Mouse (Mus musculus) liver, embryonic 13.5 days (tissue): ENCODE measurements around the gene Mctp2. TPM values are rescaled to one million over a fixed set of nuclear protein-coding genes. Genes with fewer than 3 reads are reported as not detected.

Experiments
- ATAC-seq: fragments of 200-750 bp; cut with Nextera tagmentation; 2 replicates; pipeline ENCODE4 v1.8.0; 2017; ENCODE audit warnings: low read depth, mild to moderate bottlenecking, moderate number of reproducible peaks, moderate library complexity
- DNase-seq: peaks from one replicate; pipeline ENCODE4 v3.0.0; 2022
- H3K27ac ChIP-seq: fragments of 300-500 bp; sonication (generic); 2 replicates; pipeline ENCODE4 v1.5.1; 2015; ENCODE audit warnings: moderate library complexity, mild to moderate bottlenecking, inconsistent platforms
- H3K27me3 ChIP-seq: fragments of 300-500 bp; sonication (generic); 2 replicates; pipeline ENCODE4 v1.6.1; 2015; ENCODE audit warnings: mild to moderate bottlenecking, inconsistent platforms
- H3K36me3 ChIP-seq: fragments of 300-500 bp; sonication (generic); 2 replicates; pipeline ENCODE4 v1.6.1; 2015; ENCODE audit warnings: mild to moderate bottlenecking, inconsistent platforms
- H3K4me1 ChIP-seq: fragments of 300-500 bp; sonication (generic); replicated peaks from 2 replicates; pipeline ENCODE4 v1.6.1; 2015; ENCODE audit warnings: inconsistent platforms
- H3K4me2 ChIP-seq: fragments of 300-500 bp; sonication (generic); 2 replicates; pipeline ENCODE4 v1.6.1; 2015; ENCODE audit warnings: inconsistent platforms, mild to moderate bottlenecking, moderate library complexity
- H3K4me3 ChIP-seq: fragments of 300-500 bp; sonication (generic); replicated peaks from 2 replicates; pipeline ENCODE4 v1.5.1; 2015; ENCODE audit warnings: mild to moderate bottlenecking, inconsistent platforms
- H3K9ac ChIP-seq: fragments of 300-500 bp; sonication (generic); 2 replicates; pipeline ENCODE4 v1.6.1; 2015; ENCODE audit warnings: mild to moderate bottlenecking, inconsistent platforms
- H3K9me3 ChIP-seq: fragments of 300-500 bp; sonication (generic); replicated peaks from 2 replicates; pipeline ENCODE4 v1.6.1; 2016; ENCODE audit warnings: inconsistent platforms
- WGBS: fragments of 180-500 bp; shearing (Covaris S2); methylation state at CpG from one replicate; pipeline ENCODE4 v1.1.7; 2015; ENCODE audit not compliant: insufficient replicate concordance; 5-methylcytosine and 5-hydroxymethylcytosine counted together
- polyA plus RNA-seq: library from polyadenylated mRNA; unstranded; fragments of >200 nt; fragmentation: Nextera tagmentation; extraction: Ambion mirVana; gene quantifications from 2 replicates; pipeline ENCODE4 v1.2.1, GENCODE M21; 2015

Mctp2 gene
- polyA plus RNA-seq, 1 experiment from 2014 or later, result 0.15 TPM

DNA sequence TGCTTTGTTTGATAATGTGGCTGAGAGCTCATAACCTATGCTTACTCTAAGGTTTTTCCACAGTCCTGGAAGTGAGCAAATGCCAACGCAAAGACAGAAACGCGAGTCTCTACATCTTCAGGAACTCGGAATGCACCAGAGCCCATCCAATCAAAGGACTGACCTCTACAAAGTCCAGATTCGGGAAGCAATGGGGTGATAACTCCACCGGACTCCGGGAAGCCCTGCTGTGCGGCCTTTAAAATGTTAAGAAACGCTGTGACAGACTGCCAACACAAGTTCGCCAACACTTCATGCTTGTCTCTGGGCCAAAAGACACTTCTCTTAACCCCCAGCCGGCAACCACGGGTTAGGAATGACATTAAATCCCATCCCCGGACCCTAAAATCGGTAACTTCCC is 437 bp downstream of the Mctp2 start:
- peak overlapping the region; percentile 26 for H3K9ac ChIP-seq
- no peak for DNase-seq

DNA sequence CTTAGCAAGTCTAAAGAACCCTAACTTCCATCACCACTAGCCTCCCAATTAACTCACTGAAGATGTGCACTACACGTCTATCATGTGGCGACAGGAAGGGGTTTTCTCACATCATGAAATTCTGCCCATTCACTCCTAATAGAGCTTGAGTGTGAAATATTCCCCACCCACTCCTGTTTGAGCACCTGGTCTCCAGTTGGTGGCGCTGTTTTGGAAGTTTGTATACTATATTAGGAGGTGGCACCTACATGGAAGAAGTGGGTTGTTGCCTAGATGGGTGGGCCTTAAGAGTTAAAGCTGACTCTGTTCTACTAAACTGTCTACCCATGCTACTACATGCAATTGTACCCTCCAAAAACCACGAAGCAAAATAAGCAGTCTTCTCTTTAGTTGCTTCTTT is 4.7 kb downstream of the Mctp2 start:
- H3K9me3 ChIP-seq, result no peaks in the 10 kb centered on the region
- H3K36me3 ChIP-seq, result no peaks in the 10 kb centered on the region
- 50% methylated on average over 4 of the region's 4 CpGs for WGBS
- ATAC-seq, result no peak
- H3K27ac ChIP-seq, result no peak overlapping the region
- peaks cover 12% of the 10 kb centered on the region for H3K27me3 ChIP-seq
- H3K9ac ChIP-seq, result no peak overlapping the region
- no peaks in the 10 kb centered on the region for H3K4me1 ChIP-seq
- no peak overlapping the region for H3K4me3 ChIP-seq
- no peak overlapping the region for H3K4me2 ChIP-seq
- no peak for DNase-seq

More for the DNA sequence above, 437 bp downstream of the Mctp2 start:
- Histone ChIP-seq H3K4me1 (no peaks in the 10 kb centered on the region), H3K4me3 (peak overlapping the region; percentile 57), H3K36me3 (no peaks in the 10 kb centered on the region), H3K4me2 (peak overlapping the region; percentile 71), H3K27me3 (peaks cover 12% of the 10 kb centered on the region), H3K27ac (no peak overlapping the region), H3K9me3 (no peaks in the 10 kb centered on the region)
- 4% methylated on average over 14 of the region's 14 CpGs for WGBS
- ATAC-seq, result no peak

DNA sequence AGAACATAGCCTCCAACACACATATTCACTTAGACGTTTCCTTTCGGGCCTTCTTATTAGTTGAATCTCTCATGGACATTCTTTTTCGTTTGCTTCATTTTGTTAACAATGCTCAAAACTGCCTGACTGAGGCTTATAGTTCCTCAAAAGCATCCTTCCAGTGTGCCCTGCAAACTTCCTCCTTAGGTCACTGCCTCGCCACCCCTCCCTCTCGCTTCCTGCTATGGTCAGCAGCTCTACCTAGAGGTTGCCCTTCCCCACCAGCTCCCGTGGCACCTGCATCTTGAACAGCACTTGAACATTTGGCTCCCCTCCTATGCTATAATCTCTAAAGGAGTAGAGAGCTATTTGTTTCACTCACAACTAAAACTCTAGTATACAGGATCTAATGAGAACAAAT is 6.7 kb downstream of the Mctp2 start:
- WGBS, result 35% methylated on average over 6 of the region's 6 CpGs
- ATAC-seq (no peak), DNase-seq (no peak)
- Histone ChIP-seq H3K4me2 (no peak overlapping the region), H3K9ac (no peak overlapping the region), H3K4me1 (no peaks in the 10 kb centered on the region), H3K36me3 (no peaks in the 10 kb centered on the region), H3K9me3 (no peaks in the 10 kb centered on the region), H3K27ac (no peak overlapping the region), H3K4me3 (no peak overlapping the region), H3K27me3 (no peaks in the 10 kb centered on the region)

DNA sequence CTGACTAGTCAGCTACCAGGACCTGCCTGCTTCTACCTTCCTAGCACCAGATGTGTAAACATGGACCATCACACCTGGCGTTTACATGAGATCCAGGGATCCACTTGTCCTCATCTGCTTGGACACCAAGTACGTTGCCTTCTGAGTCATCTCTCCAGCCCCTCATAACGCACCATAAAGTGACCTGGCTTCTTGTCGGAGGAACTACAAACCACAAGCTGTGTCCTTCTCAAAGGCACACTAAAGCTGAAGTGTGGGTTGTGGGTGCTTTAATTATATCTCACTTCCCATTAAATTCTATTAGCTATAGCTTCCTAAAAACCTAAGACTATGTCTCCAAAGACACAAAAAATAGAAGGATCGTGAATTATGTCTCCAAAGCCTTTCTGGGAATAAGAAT is 9.4 kb downstream of the Mctp2 start:
- Histone ChIP-seq H3K4me3 (no peak overlapping the region), H3K4me2 (no peak overlapping the region), H3K27ac (no peak overlapping the region), H3K36me3 (no peaks in the 10 kb centered on the region), H3K4me1 (no peaks in the 10 kb centered on the region), H3K9me3 (no peaks in the 10 kb centered on the region), H3K27me3 (no peaks in the 10 kb centered on the region), H3K9ac (no peak overlapping the region)
- WGBS, result 40% methylated on average over 5 of the region's 5 CpGs
- DNase-seq (no peak), ATAC-seq (no peak)

DNA sequence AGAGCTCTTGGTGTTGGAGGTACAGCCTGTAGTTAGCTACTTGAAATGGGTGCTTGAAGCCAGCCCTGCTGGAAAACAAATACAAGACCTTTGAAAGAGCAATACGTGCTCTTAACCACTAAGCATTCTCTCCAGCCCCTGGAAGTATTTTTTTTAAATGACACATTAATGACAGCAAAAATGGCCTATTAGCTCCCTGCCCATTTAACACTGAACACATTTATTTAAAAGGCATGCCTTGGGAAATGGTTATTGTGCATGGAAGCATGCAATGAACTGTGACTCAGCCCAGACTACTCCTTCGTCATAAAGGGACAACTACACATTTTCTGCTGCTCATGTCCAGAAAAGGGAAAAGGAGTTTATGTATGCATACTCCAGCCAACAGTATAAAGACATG is 10.2 kb downstream of the Mctp2 start:
- Histone ChIP-seq H3K9me3 (no peaks in the 10 kb centered on the region), H3K4me3 (no peak overlapping the region), H3K9ac (no peak overlapping the region), H3K4me2 (no peak overlapping the region), H3K36me3 (no peaks in the 10 kb centered on the region), H3K27me3 (no peaks in the 10 kb centered on the region), H3K27ac (no peak overlapping the region), H3K4me1 (no peaks in the 10 kb centered on the region)
- WGBS, result 61% methylated on average over 2 of the region's 2 CpGs
- DNase-seq, result no peak
- ATAC-seq, result no peak

DNA sequence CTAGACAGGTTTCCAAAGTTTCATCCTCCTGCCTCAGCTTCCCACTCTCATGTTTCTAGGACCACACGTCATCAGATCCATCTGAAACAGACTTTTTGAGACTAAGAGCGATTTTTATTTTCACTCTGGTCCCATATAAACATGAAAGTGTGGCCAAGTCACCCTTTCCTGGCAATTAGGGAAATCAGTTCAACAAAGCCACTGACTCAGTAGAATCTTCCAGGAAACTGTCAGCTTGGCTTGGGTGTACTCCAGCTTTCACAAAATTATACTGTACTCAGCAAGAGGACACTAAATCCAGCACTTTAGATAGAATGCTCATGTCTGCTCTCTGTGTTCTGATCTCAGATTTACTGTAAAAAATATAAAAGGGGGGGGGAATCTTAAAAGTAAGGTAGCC is 11.5 kb downstream of the Mctp2 start:
- Histone ChIP-seq H3K27me3 (no peaks in the 10 kb centered on the region), H3K9ac (no peak overlapping the region), H3K27ac (no peak overlapping the region), H3K4me2 (no peak overlapping the region), H3K9me3 (no peaks in the 10 kb centered on the region), H3K4me3 (no peak overlapping the region), H3K36me3 (no peaks in the 10 kb centered on the region), H3K4me1 (no peaks in the 10 kb centered on the region)
- ATAC-seq, result no peak
- no peak for DNase-seq
- 40% methylated on average over 2 of the region's 2 CpGs for WGBS

DNA sequence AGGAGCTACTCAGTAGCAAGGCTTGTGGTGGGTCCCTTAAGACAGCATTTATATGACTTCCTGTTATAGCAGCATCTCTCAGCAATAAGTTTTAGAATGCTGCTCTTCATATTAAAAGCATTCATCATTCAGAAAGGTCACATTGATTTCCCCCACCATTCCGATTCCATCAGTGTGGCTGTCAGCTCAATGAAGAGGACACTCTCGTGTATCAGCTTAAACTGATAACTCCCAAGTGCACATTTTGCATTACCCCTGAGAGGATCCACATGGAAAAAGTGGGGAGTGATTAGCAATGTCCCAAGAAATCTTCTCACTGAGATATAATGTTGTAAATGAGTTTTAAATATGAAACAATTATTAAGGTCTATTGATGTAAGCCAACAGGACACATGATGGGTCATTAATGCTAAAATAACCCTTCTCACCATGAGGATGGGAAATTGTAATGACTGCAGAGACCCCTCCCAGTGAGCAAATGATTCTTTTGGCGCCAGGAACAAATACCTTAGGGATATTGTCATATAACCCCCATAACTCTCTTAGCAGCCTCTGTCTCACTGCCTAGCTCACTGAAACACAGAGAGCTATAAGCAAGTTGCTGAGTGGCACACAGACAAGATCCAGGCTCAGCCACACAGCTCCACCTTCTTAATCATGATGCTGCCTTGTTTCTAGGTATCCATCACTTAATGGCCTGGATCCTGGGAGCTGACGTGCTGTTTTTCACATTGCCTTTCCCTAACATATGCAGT is 12.4 kb downstream of the Mctp2 start:
- no peak overlapping the region for H3K4me3 ChIP-seq
- DNase-seq, result no peak
- H3K36me3 ChIP-seq, result no peaks in the 10 kb centered on the region
- no peaks in the 10 kb centered on the region for H3K4me1 ChIP-seq
- H3K4me2 ChIP-seq, result no peak overlapping the region
- H3K27me3 ChIP-seq, result no peaks in the 10 kb centered on the region
- ATAC-seq, result no peak
- no peaks in the 10 kb centered on the region for H3K9me3 ChIP-seq
- WGBS, result 51% methylated on average over 4 of the region's 4 CpGs
- no peak overlapping the region for H3K27ac ChIP-seq
- H3K9ac ChIP-seq, result no peak overlapping the region

DNA sequence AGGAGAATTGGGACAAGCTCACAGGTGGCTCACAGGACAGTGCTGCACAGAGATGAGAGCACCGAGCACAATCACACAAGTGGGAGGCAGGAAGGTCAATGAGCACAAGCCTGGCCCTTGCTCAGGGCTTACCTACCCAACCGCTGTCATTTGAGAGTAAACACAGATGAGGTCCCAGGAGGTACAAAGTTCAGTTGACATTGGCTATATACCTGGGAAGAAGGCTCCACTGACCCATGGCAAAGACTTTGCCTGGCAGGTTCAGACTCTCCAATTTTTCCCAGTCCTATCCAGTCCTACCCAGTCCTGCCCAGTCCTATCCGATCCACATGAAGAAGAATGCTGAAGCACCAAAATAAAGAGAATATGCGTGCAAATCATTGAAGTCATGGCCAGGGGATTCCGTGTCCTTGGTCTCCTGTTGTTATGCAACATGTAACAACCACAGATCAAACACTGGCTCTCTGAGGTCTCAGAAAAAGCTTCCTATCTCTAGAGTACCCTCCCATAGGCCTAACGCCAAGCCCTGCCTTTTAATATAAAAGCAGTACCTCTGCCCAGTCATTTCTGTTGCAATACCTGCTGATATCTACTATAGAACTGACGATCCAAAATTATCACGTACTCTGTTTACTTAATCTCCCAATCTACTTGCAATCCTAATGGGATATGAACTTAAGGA is 14.0 kb downstream of the Mctp2 start:
- peak; percentile 83 for ATAC-seq
- H3K9me3 ChIP-seq, result no peaks in the 10 kb centered on the region
- no peaks in the 10 kb centered on the region for H3K36me3 ChIP-seq
- H3K4me1 ChIP-seq, result no peaks in the 10 kb centered on the region
- 67% methylated on average over 8 of the region's 8 CpGs for WGBS
- no peak overlapping the region for H3K4me2 ChIP-seq
- no peak overlapping the region for H3K9ac ChIP-seq
- no peak overlapping the region for H3K4me3 ChIP-seq
- no peak overlapping the region for H3K27ac ChIP-seq
- DNase-seq, result no peak
- H3K27me3 ChIP-seq, result no peaks in the 10 kb centered on the region

DNA sequence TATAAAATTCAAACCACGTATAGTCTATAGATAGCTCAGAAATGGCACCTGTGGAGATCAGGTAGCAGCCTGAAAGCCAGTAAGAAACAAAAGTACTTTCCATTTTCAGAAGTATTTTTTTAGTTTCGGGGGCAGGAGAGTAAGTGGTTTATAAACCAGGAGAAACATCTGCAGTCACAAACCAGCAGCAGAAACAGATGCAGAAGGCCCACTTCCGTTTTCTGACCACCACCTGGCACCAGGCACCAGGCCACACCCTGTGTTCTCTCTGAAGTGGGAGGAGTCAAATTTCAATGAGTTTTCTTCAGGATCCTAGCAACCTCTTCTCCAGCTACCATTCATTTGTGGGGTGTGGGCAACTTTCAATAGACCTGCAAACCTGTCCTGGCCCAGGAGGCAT is 25.7 kb downstream of the Mctp2 start:
- WGBS, result 33% methylated on average over 3 of the region's 3 CpGs
- no peak for ATAC-seq
- H3K27ac ChIP-seq, result no peak overlapping the region

DNA sequence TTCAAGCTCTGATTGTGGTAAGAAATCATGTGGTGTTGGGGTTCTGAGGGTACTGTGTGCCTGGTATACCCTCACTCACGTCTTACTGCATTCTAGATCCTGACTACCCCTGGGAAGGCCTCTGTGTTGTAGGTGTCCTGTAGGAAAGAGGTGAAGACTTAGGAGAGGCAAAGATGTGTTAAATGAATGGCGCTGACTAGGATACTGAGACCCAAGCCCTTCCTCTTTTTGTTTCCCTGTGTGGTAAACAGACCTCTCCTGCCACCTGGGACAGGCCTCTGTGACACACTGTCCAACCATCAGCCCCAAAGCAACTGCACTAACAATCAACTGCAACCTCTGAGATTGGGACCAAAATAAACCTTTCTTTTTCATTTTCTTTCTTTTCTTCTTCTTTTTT is 28.0 kb downstream of the Mctp2 start:
- H3K4me2 ChIP-seq, result no peak overlapping the region
- H3K9me3 ChIP-seq, result no peaks in the 10 kb centered on the region
- 56% methylated on average over 2 of the region's 2 CpGs for WGBS
- no peak overlapping the region for H3K4me3 ChIP-seq
- H3K36me3 ChIP-seq, result no peaks in the 10 kb centered on the region
- ATAC-seq, result no peak
- H3K27me3 ChIP-seq, result no peaks in the 10 kb centered on the region
- H3K9ac ChIP-seq, result no peak overlapping the region
- no peaks in the 10 kb centered on the region for H3K4me1 ChIP-seq
- no peak overlapping the region for H3K27ac ChIP-seq
- DNase-seq, result no peak

More for the DNA sequence above, 25.7 kb downstream of the Mctp2 start:
- H3K4me2 ChIP-seq, result no peak overlapping the region
- H3K9ac ChIP-seq, result no peak overlapping the region
- no peak overlapping the region for H3K4me3 ChIP-seq
- no peak for DNase-seq
- H3K4me1 ChIP-seq, result no peaks in the 10 kb centered on the region
- H3K36me3 ChIP-seq, result no peaks in the 10 kb centered on the region
- no peaks in the 10 kb centered on the region for H3K9me3 ChIP-seq
- H3K27me3 ChIP-seq, result no peaks in the 10 kb centered on the region

DNA sequence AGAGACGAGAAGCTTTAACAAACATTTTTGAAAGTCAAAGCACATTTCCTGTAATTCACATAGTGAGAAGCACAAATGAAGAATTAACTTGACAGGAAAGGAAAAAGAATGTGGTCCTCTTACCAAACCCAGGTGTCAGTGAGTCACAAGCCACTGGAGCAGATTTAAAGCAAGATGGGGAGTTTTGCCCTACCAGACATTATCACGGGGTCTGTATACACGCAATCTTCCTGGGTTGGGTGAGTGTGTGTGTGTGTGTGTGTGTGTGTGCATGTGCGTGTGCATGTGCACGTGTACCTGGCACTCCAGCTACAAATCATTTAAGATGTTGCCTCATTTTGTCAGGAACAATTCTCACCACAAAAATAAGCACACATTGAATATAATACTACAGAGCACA is 30.9 kb downstream of the Mctp2 start:
- DNase-seq (no peak), ATAC-seq (no peak)
- no peaks in the 10 kb centered on the region for H3K9me3 ChIP-seq
- no peaks in the 10 kb centered on the region for H3K27me3 ChIP-seq
- H3K4me1 ChIP-seq, result no peaks in the 10 kb centered on the region
- no peak overlapping the region for H3K9ac ChIP-seq
- 56% methylated on average over 5 of the region's 5 CpGs for WGBS
- no peak overlapping the region for H3K4me2 ChIP-seq
- H3K36me3 ChIP-seq, result no peaks in the 10 kb centered on the region
- no peak overlapping the region for H3K27ac ChIP-seq
- no peak overlapping the region for H3K4me3 ChIP-seq

DNA sequence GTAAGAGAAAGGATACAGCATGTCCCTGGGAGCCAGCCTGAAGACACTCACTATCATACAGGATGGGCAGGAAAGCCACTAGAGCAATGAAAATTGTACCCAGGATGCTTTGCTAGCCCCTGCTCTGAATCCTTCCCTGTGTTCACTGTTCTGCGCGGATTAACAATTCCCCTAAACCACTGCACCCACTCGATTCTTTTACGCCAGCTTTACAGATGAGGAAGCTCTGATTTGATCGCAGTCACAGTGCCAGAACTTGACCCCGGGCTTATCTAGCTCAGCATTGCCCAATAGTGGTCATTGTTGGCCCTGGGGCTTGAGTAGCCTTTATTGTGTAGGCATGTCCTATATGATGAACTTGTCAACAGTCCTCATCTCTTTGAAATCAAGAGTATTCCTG is 34.9 kb downstream of the Mctp2 start:
- Histone ChIP-seq H3K9me3 (no peaks in the 10 kb centered on the region), H3K4me2 (no peak overlapping the region), H3K36me3 (no peaks in the 10 kb centered on the region), H3K27me3 (no peaks in the 10 kb centered on the region), H3K4me1 (no peaks in the 10 kb centered on the region), H3K9ac (no peak overlapping the region), H3K4me3 (no peak overlapping the region), H3K27ac (no peak overlapping the region)
- no peak for DNase-seq
- no peak for ATAC-seq
- WGBS, result 55% methylated on average over 6 of the region's 6 CpGs
